Mouse (Mus musculus) neural tube, embryonic 14.5 days (tissue): ENCODE measurements around the gene Pth2r. TPM values are rescaled to one million over a fixed set of nuclear protein-coding genes. Genes with fewer than 3 reads are reported as not detected.

ENCODE experiments used
- ATAC-seq: fragments of 200-750 bp; cut with Nextera tagmentation; 2 replicates; pipeline ENCODE4 v1.8.0; 2017; ENCODE audit warnings: low read depth, mild to moderate bottlenecking, moderate TSS enrichment, moderate library complexity
- H3K27ac ChIP-seq: fragments of 300-500 bp; sonication (generic); 2 replicates; pipeline ENCODE4 v1.5.1; 2014; ENCODE audit warnings: low read depth, mild to moderate bottlenecking, control low read depth, low read length, moderate library complexity, mixed read lengths
- H3K27me3 ChIP-seq: fragments of 300-500 bp; sonication (generic); 2 replicates; pipeline ENCODE4 v1.6.1; 2014; ENCODE audit warnings: low read length; ENCODE audit not compliant: control insufficient read depth, insufficient read depth
- H3K36me3 ChIP-seq: fragments of 300-500 bp; sonication (generic); 2 replicates; pipeline ENCODE4 v1.6.1; 2014; ENCODE audit warnings: low read length, mixed read lengths; ENCODE audit not compliant: control insufficient read depth, insufficient read depth
- H3K4me1 ChIP-seq: fragments of 300-500 bp; sonication (generic); 2 replicates; pipeline ENCODE4 v1.6.1; 2014; ENCODE audit warnings: low read length; ENCODE audit not compliant: control insufficient read depth, insufficient read depth
- H3K4me2 ChIP-seq: fragments of 300-500 bp; sonication (generic); 2 replicates; pipeline ENCODE4 v1.6.1; 2014; ENCODE audit warnings: mild to moderate bottlenecking, low read depth, low read length, control low read depth
- H3K4me3 ChIP-seq: fragments of 300-500 bp; sonication (generic); 2 replicates; pipeline ENCODE4 v1.5.1; 2014; ENCODE audit warnings: low read depth, low read length, control low read depth, mixed read lengths
- H3K9ac ChIP-seq: fragments of 300-500 bp; sonication (generic); replicated peaks from 2 replicates; pipeline ENCODE4 v1.6.1; 2014; ENCODE audit warnings: low read depth, mild to moderate bottlenecking, control low read depth, low read length, mixed read lengths
- H3K9me3 ChIP-seq: fragments of 300-500 bp; sonication (generic); 2 replicates; pipeline ENCODE4 v1.6.1; 2016; ENCODE audit warnings: low read length; ENCODE audit not compliant: control insufficient read depth
- WGBS: fragments of 180-500 bp; shearing (Covaris S2); extraction: QIAGEN DNeasy Blood & Tissue Kit; methylation state at CpG from one replicate; pipeline ENCODE4 v1.1.7; 2014; 5-methylcytosine and 5-hydroxymethylcytosine counted together
- polyA plus RNA-seq: library from polyadenylated mRNA; unstranded; fragments of >200 nt; fragmentation: Nextera tagmentation; extraction: Ambion mirVana; gene quantifications from 2 replicates; pipeline ENCODE4 v1.2.1, GENCODE M21; 2014

Pth2r gene
- polyA plus RNA-seq, 1 experiment from 2014 or later, result 7.4 TPM

DNA sequence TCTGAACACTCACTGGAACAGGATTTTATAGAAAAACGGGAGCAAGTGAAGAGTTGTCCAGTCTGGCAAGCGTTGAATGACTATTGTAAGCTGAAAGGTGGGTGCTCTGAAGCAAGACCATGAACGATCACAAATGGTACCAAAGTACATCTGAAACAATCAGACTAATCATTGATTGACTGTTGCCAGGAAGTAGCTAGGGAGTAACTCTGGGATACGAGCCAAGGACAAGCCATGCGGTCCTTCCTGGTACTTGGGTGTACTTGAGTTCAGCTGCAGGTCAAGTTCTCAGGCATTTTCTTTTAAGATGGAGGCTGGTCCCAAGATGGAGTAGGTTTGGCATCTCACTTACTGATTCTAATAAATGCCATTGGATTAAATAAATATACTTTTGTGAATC is 125.6 kb downstream of the Pth2r start:
- Histone ChIP-seq H3K9ac (no peak overlapping the region), H3K9me3 (no peaks in the 10 kb centered on the region), H3K27me3 (no peaks in the 10 kb centered on the region), H3K36me3 (no peaks in the 10 kb centered on the region), H3K4me2 (no peak overlapping the region), H3K4me3 (no peak overlapping the region), H3K27ac (no peak overlapping the region), H3K4me1 (no peaks in the 10 kb centered on the region)
- no peak for ATAC-seq
- 81% methylated on average over 5 of the region's 5 CpGs for WGBS

GRCm38 (mm10) chr1:65420909-65421308 is 139.1 kb downstream of the Pth2r start:
- WGBS, result 98% methylated on average over 2 of the region's 2 CpGs
- Histone ChIP-seq H3K4me1 (no peaks in the 10 kb centered on the region), H3K9me3 (no peaks in the 10 kb centered on the region), H3K4me2 (no peak overlapping the region), H3K27me3 (no peaks in the 10 kb centered on the region), H3K36me3 (no peaks in the 10 kb centered on the region), H3K27ac (no peak overlapping the region), H3K9ac (no peak overlapping the region), H3K4me3 (no peak overlapping the region)
- no peak for ATAC-seq

- Histone ChIP-seq H3K27ac (no peak overlapping the region), H3K9ac (no peak overlapping the region), H3K9me3 (no peaks in the 10 kb centered on the region), H3K4me3 (no peak overlapping the region), H3K4me1 (no peaks in the 10 kb centered on the region), H3K36me3 (no peaks in the 10 kb centered on the region), H3K4me2 (no peak overlapping the region), H3K27me3 (no peaks in the 10 kb centered on the region)
- no peak for ATAC-seq
These were observed 140.7 kb downstream of the Pth2r start for GRCm38 (mm10) chr1:65422501-65423010.

Other genes with a start within 250 kb of the Pth2r start
- not detected in 2 replicates for gene Akr1cl, start 249.3 kb upstream of the Pth2r start, polyA plus RNA-seq
- gene Cryge, start 230.9 kb upstream of the Pth2r start, polyA plus RNA-seq, result not detected in 2 replicates
- not detected in 2 replicates for gene Crygd, start 218.6 kb upstream of the Pth2r start, polyA plus RNA-seq
- not detected in 2 replicates for gene Crygc, start 208.4 kb upstream of the Pth2r start, polyA plus RNA-seq
- 0.68 and 1.1 TPM in 2 replicates for gene Crygb, start 199.8 kb upstream of the Pth2r start, polyA plus RNA-seq
- gene Cryga, start 178.7 kb upstream of the Pth2r start, polyA plus RNA-seq, result not detected in 2 replicates
- not detected in 2 replicates for gene Gm28845, start 162.5 kb upstream of the Pth2r start, polyA plus RNA-seq
- 0.76 and 1.0 TPM in 2 replicates for gene D630023F18Rik, start 158.8 kb upstream of the Pth2r start, polyA plus RNA-seq
- 492 and 510 TPM in 2 replicates for gene Idh1, start 95.6 kb upstream of the Pth2r start, polyA plus RNA-seq
- gene Pikfyve, start 95.4 kb upstream of the Pth2r start, polyA plus RNA-seq, result 17.3 and 22.3 TPM in 2 replicates